Mouse (Mus musculus): ENCODE measurements around the gene 4930407I10Rik. TPM values are rescaled to one million over a fixed set of nuclear protein-coding genes. Genes with fewer than 3 reads are reported as not detected.

Gene 4930407I10Rik
- total and polyA plus RNA-seq, 3 experiments: 0.04 TPM; not detected in 2

- dilution Hi-C loops (cut with MboI; ENCODE audit: extremely low pct_ligation_motif_present, extremely low pct_unique_long_range_greater_than_20kb, low sequenced_read_pairs) (no loop called here), in situ Hi-C loops (cut with MboI; ENCODE audit: low pct_ligation_motif_present, low pct_unique_long_range_greater_than_20kb, low sequenced_read_pairs) (no loop called here)
- Histone ChIP-seq H3K4me1 (ENCODE audit: control insufficient read depth in 1 of 2, insufficient read depth in 2 of 2) (peaks cover 2 to 17% of the 10 kb centered on the region in 2 experiments; a peak in 3 of 4 replicates), H3K9me3 (replicated peaks; ENCODE audit: low read length) (no peaks in the 10 kb centered on the region), H3K79me2 (replicated peaks; ENCODE audit: control insufficient read depth, extremely low read depth, insufficient read depth, poor library complexity, severe bottlenecking) (peaks cover 37% of the 10 kb centered on the region), H3K27ac (ENCODE audit: insufficient read depth, low read depth) (no peak overlapping the region), H3K9ac (ENCODE audit: insufficient read depth, low read depth) (no peak overlapping the region), H3K4me2 (ENCODE audit: insufficient read depth, low read depth, poor library complexity, severe bottlenecking) (no peak overlapping the region), H3K4me3 (replicated peaks in 1 of 3; ENCODE audit: low read depth in 2 of 3, low read length in 2 of 3, poor library complexity in 1 of 3) (no peak overlapping the region), H3K36me3 (replicated peaks in 1 of 2; ENCODE audit: control insufficient read depth in 1 of 2, insufficient read depth in 1 of 2, low read length in 1 of 2) (peaks cover 60 to 76% of the 10 kb centered on the region in 2 experiments), H3K27me3 (replicated peaks) (no peaks in the 10 kb centered on the region)
- peak; percentile 59 for DNase-seq (ENCODE audit: extremely low read depth)
- TF ChIP-seq ZMIZ1 (IDR thresholded peaks at IDR 0.05; ENCODE audit: low read depth, low read length): peak; percentile 75; the same call in 1 of the 2 replicates
- no peak for TF ChIP-seq MXI1 (IDR thresholded peaks at IDR 0.05; ENCODE audit: low read depth, low read length)
- no peak for TF ChIP-seq KAT2A (IDR thresholded peaks at IDR 0.05; ENCODE audit: insufficient replicate concordance, low read length)
- no peak for TF ChIP-seq USF2 (conservative IDR thresholded peaks at IDR 0.05; ENCODE audit: low read depth, low read length)
- no peak for TF ChIP-seq TBP (conservative IDR thresholded peaks at IDR 0.05; ENCODE audit: low read depth, low read length)
- peak; percentile 58 for TF ChIP-seq RAD21 (IDR thresholded peaks at IDR 0.05; ENCODE audit: low read depth, low read length)
- 0 out of 2 replicates have a peak, but pooled peaks have one; percentile 17 for TF ChIP-seq NELFE (IDR thresholded peaks at IDR 0.05; ENCODE audit: low read depth, low read length)
- no peak for TF ChIP-seq CHD1 (IDR thresholded peaks at IDR 0.05; ENCODE audit: low read depth, low read length)
- no peak for TF ChIP-seq BHLHE40 (IDR thresholded peaks at IDR 0.05; ENCODE audit: low read depth, low read length)
- TF ChIP-seq POLR2AphosphoS2 (IDR thresholded peaks at IDR 0.05; ENCODE audit: low read depth, low read length): peak; percentile 81; the same call in 1 of the 2 replicates
- TF ChIP-seq CTCF (conservative IDR thresholded peaks at IDR 0.05 in 1 of 2, IDR thresholded peaks at IDR 0.05 in 1 of 2; ENCODE audit: low read depth in 2 of 2, low read length in 2 of 2): peak; percentile 77 to 84
- TF ChIP-seq MYC (IDR thresholded peaks at IDR 0.05; ENCODE audit: low read depth, low read length): peak; percentile 49; the same call in 1 of the 2 replicates
- TF ChIP-seq NRF1 (IDR thresholded peaks at IDR 0.05; ENCODE audit: low read depth, low read length): no peak
- TF ChIP-seq E2F4 (IDR thresholded peaks at IDR 0.05; ENCODE audit: insufficient replicate concordance, low read depth, low read length): no peak
- TF ChIP-seq ETS1 (conservative IDR thresholded peaks at IDR 0.05; ENCODE audit: low read depth, low read length): no peak
- no peak for TF ChIP-seq HCFC1 (IDR thresholded peaks at IDR 0.05; ENCODE audit: low read depth, low read length)
- TF ChIP-seq PAX5 (IDR thresholded peaks at IDR 0.05; ENCODE audit: low read length): no peak
- TF ChIP-seq SMC3 (IDR thresholded peaks at IDR 0.05; ENCODE audit: low read depth, low read length): peak; percentile 51
- TF ChIP-seq ZKSCAN1 (IDR thresholded peaks at IDR 0.05; ENCODE audit: borderline replicate concordance, low read depth, low read length): no peak
- no peak for TF ChIP-seq TCF12 (IDR thresholded peaks at IDR 0.05; ENCODE audit: low read depth, low read length)
- no peak for TF ChIP-seq JUN (IDR thresholded peaks at IDR 0.05; ENCODE audit: insufficient read depth, low read depth, low read length)
Measured at GRCm38 (mm10) chr15:82040650-82041049, 18.3 kb upstream of the 4930407I10Rik start.

All from CH12.LX (cell line).